25 mouse cellular contexts compared by ENCODE assay signal in genomic region chr14:62773766-62774165, GRCm38 (mm10). TPM values are rescaled to one million over a fixed set of nuclear protein-coding genes. Genes with fewer than 3 reads are reported as not detected.
DNase-seq lines count a peak whose midpoint lies in the region; ATAC-seq and TF ChIP-seq lines count a peak whose summit lies in the region.
"Had no signal": no experiment of that assay in that cellular context is flagged by ENCODE, and none has a peak within 500 bp of the region (broad histone marks: within the 10 kb centered on the region; RNA-seq: fewer than 3 reads in every experiment).

No protein-coding gene starts in this region.

- intact Hi-C loops in heart, adult 2 months (cut with DNase I) = no loop called here

- H3K4me1 ChIP-seq in intestine, embryonic 16.5 days (ENCODE audit: control insufficient read depth, insufficient read depth, low read length) = no peaks in the 10 kb centered on the region
- no peaks in the 10 kb centered on the region for H3K4me1 ChIP-seq in intestine, postnatal 0 days (replicated peaks; ENCODE audit: control insufficient read depth, insufficient read depth, low read length)
- no peaks in the 10 kb centered on the region for H3K4me1 ChIP-seq in kidney, embryonic 16.5 days (ENCODE audit: insufficient read depth, low read length)
- peaks cover 9 to 14% of the 10 kb centered on the region in 2 experiments; a peak in 3 of 4 replicates for H3K4me1 ChIP-seq in ES-E14 (ENCODE audit: control insufficient read depth in 2 of 2, insufficient read depth in 2 of 2, low read length in 2 of 2, poor library complexity in 1 of 2)
- H3K4me1 ChIP-seq in heart, adult 2 months (ENCODE audit: control insufficient read depth, insufficient read depth, low read length) = no peaks in the 10 kb centered on the region
- H3K4me1 ChIP-seq in forebrain, postnatal 0 days (ENCODE audit: insufficient read depth) = no peaks in the 10 kb centered on the region
- H3K4me1 ChIP-seq: embryonic facial prominence, embryonic 13.5 days; forebrain, embryonic 12.5 days; hindbrain, embryonic 12.5 days had no signal

- peak; percentile 8 for DNase-seq in kidney, postnatal 14 days
- DNase-seq in ES-E14 (ENCODE audit: low read depth, low spot score) = no peak
- no peak for DNase-seq in heart, adult 2 months
- no peak for DNase-seq in forebrain, postnatal 0 days
- DNase-seq: adrenal gland, postnatal 10 days; B cell, adult 2 months; cerebellum, adult 18-20 months; cerebellum, adult 9-11 months; cerebellum, postnatal 36 days; gastrocnemius, adult 2 months; gastrocnemius, postnatal 25 days; heart, adult 11 months; heart, postnatal 10 days; heart, postnatal 4 days had no signal

- no peak overlapping the region for H3K27ac ChIP-seq in intestine, embryonic 16.5 days (ENCODE audit: low read length)
- no peak overlapping the region for H3K27ac ChIP-seq in intestine, postnatal 0 days (ENCODE audit: low read depth, low read length)
- H3K27ac ChIP-seq in kidney, embryonic 16.5 days (ENCODE audit: low read length) = no peak overlapping the region
- peak overlapping the region; percentile 51; the same call in 1 of the 2 replicates for H3K27ac ChIP-seq in ES-E14 (ENCODE audit: insufficient read depth, low read depth, low read length, poor library complexity, severe bottlenecking)
- no peak overlapping the region for H3K27ac ChIP-seq in heart, adult 2 months
- H3K27ac ChIP-seq in forebrain, postnatal 0 days (ENCODE audit: low read depth, low read length) = no peak overlapping the region
- H3K27ac ChIP-seq: embryonic facial prominence, embryonic 13.5 days; forebrain, embryonic 12.5 days; gastrocnemius, adult 2 months; heart, embryonic 10.5 days; hindbrain, embryonic 12.5 days had no signal

- in situ Hi-C loops in ES-E14 (cut with MboI; ENCODE audit: low sequenced_read_pairs in 2 of 2, unreplicated experiment in 2 of 2) = no loop called here

- no peak for TF ChIP-seq POLR2A in heart, adult 2 months (IDR thresholded peaks at IDR 0.05; ENCODE audit: insufficient read depth, low read depth, low read length)

- no peaks in the 10 kb centered on the region for H3K27me3 ChIP-seq in intestine, embryonic 16.5 days (replicated peaks; ENCODE audit: control insufficient read depth, insufficient read depth, low read length)
- H3K27me3 ChIP-seq in intestine, postnatal 0 days (replicated peaks; ENCODE audit: control insufficient read depth, insufficient read depth, low read length) = no peaks in the 10 kb centered on the region
- H3K27me3 ChIP-seq in kidney, embryonic 16.5 days (ENCODE audit: insufficient read depth, low read length) = no peaks in the 10 kb centered on the region
- no peaks in the 10 kb centered on the region for H3K27me3 ChIP-seq in heart, adult 2 months (ENCODE audit: control insufficient read depth, insufficient read depth, low read length)
- no peaks in the 10 kb centered on the region for H3K27me3 ChIP-seq in forebrain, postnatal 0 days (ENCODE audit: insufficient read depth, low read length)
- H3K27me3 ChIP-seq: embryonic facial prominence, embryonic 13.5 days; forebrain, embryonic 12.5 days; hindbrain, embryonic 12.5 days had no signal

- no peaks in the 10 kb centered on the region for H3K9me3 ChIP-seq in intestine, embryonic 16.5 days (ENCODE audit: control insufficient read depth, low read length)
- no peaks in the 10 kb centered on the region for H3K9me3 ChIP-seq in intestine, postnatal 0 days (ENCODE audit: control insufficient read depth)
- H3K9me3 ChIP-seq in kidney, embryonic 16.5 days (ENCODE audit: low read length) = no peaks in the 10 kb centered on the region
- H3K9me3 ChIP-seq in ES-E14 (ENCODE audit: control insufficient read depth, insufficient read depth, low read depth, low read length) = no peaks in the 10 kb centered on the region
- no peaks in the 10 kb centered on the region for H3K9me3 ChIP-seq in forebrain, postnatal 0 days (ENCODE audit: low read length)
- H3K9me3 ChIP-seq: embryonic facial prominence, embryonic 13.5 days; forebrain, embryonic 12.5 days; heart, embryonic 10.5 days; hindbrain, embryonic 12.5 days had no signal

- TF ChIP-seq EP300 in heart, adult 2 months (IDR thresholded peaks at IDR 0.05; ENCODE audit: insufficient read depth, low read depth, low read length) = no peak

- H3K36me3 ChIP-seq in intestine, embryonic 16.5 days (ENCODE audit: control insufficient read depth, insufficient read depth, low read length) = no peaks in the 10 kb centered on the region
- H3K36me3 ChIP-seq in intestine, postnatal 0 days (ENCODE audit: control insufficient read depth, insufficient read depth) = no peaks in the 10 kb centered on the region
- H3K36me3 ChIP-seq in kidney, embryonic 16.5 days (ENCODE audit: insufficient read depth, low read length) = no peaks in the 10 kb centered on the region
- no peaks in the 10 kb centered on the region for H3K36me3 ChIP-seq in ES-E14 (ENCODE audit: control insufficient read depth, insufficient read depth, low read length, poor library complexity, severe bottlenecking)
- H3K36me3 ChIP-seq in heart, adult 2 months (ENCODE audit: control insufficient read depth, insufficient read depth, low read length) = no peaks in the 10 kb centered on the region
- H3K36me3 ChIP-seq in forebrain, postnatal 0 days (ENCODE audit: insufficient read depth) = no peaks in the 10 kb centered on the region
- H3K36me3 ChIP-seq: embryonic facial prominence, embryonic 13.5 days; forebrain, embryonic 12.5 days; heart, embryonic 10.5 days; hindbrain, embryonic 12.5 days had no signal

- 0 out of 2 replicates have a peak, but pooled peaks have one; percentile 25 for ATAC-seq in intestine, embryonic 16.5 days
- ATAC-seq in intestine, postnatal 0 days = no peak
- ATAC-seq in kidney, embryonic 16.5 days (ENCODE audit: low FRiP score, low TSS enrichment) = no peak
- ATAC-seq in forebrain, postnatal 0 days = no peak
- ATAC-seq: CD4-positive, CD25-positive, alpha-beta regulatory T cell, adult 4 months; forebrain, embryonic 16.5 days; hindbrain, embryonic 16.5 days; inflammation-experienced regulatory T-cells, adult 6 months had no signal

- H3K4me3 ChIP-seq in intestine, embryonic 16.5 days (ENCODE audit: low read length) = no peak overlapping the region
- no peak overlapping the region for H3K4me3 ChIP-seq in intestine, postnatal 0 days (ENCODE audit: low read depth, low read length)
- H3K4me3 ChIP-seq in kidney, embryonic 16.5 days (ENCODE audit: low read length) = no peak overlapping the region
- H3K4me3 ChIP-seq in ES-E14 (ENCODE audit: insufficient read depth in 1 of 2, low read depth in 1 of 2, low read length in 2 of 2, poor library complexity in 1 of 2, severe bottlenecking in 1 of 2) = no peak overlapping the region
- no peak overlapping the region for H3K4me3 ChIP-seq in heart, adult 2 months
- H3K4me3 ChIP-seq in forebrain, postnatal 0 days (ENCODE audit: low read depth, low read length) = no peak overlapping the region
- H3K4me3 ChIP-seq: embryonic facial prominence, embryonic 13.5 days; forebrain, embryonic 12.5 days; gastrocnemius, adult 2 months; heart, embryonic 10.5 days; hindbrain, embryonic 12.5 days had no signal

- no peak overlapping the region for H3K4me2 ChIP-seq in intestine, embryonic 16.5 days (ENCODE audit: low read depth, low read length)
- H3K4me2 ChIP-seq in intestine, postnatal 0 days (replicated peaks; ENCODE audit: low read depth) = no peak overlapping the region
- H3K4me2 ChIP-seq in kidney, embryonic 16.5 days (replicated peaks; ENCODE audit: low read depth, low read length) = no peak overlapping the region
- H3K4me2 ChIP-seq in forebrain, postnatal 0 days (ENCODE audit: low read depth) = no peak overlapping the region
- H3K4me2 ChIP-seq: embryonic facial prominence, embryonic 13.5 days; forebrain, embryonic 12.5 days; hindbrain, embryonic 12.5 days had no signal

- WGBS in intestine, embryonic 16.5 days = 77% methylated on average over 6 of the region's 6 CpGs
- 73% methylated on average over 6 of the region's 6 CpGs for WGBS in intestine, postnatal 0 days
- WGBS in kidney, embryonic 16.5 days = 86% methylated on average over 6 of the region's 6 CpGs
- 85% methylated on average over 6 of the region's 6 CpGs for WGBS in heart, adult 2 months
- WGBS in forebrain, postnatal 0 days = 88% methylated on average over 6 of the region's 6 CpGs

- no peaks in the 10 kb centered on the region for H3K79me2 ChIP-seq in heart, adult 2 months (replicated peaks; ENCODE audit: control insufficient read depth, insufficient read depth, low read length)

- no peak overlapping the region for H3K9ac ChIP-seq in intestine, embryonic 16.5 days (ENCODE audit: low read depth, low read length)
- no peak overlapping the region for H3K9ac ChIP-seq in intestine, postnatal 0 days (ENCODE audit: low read depth, low read length)
- no peak overlapping the region for H3K9ac ChIP-seq in kidney, embryonic 16.5 days (replicated peaks; ENCODE audit: low read length)
- no peak overlapping the region for H3K9ac ChIP-seq in ES-E14 (ENCODE audit: insufficient read depth, low read depth, low read length, poor library complexity, severe bottlenecking)
- H3K9ac ChIP-seq in heart, adult 2 months (ENCODE audit: low read depth, low read length) = no peak overlapping the region
- no peak overlapping the region for H3K9ac ChIP-seq in forebrain, postnatal 0 days
- H3K9ac ChIP-seq: embryonic facial prominence, embryonic 13.5 days; forebrain, embryonic 12.5 days; hindbrain, embryonic 12.5 days had no signal

- no peak for TF ChIP-seq CTCF in intestine, postnatal 0 days (IDR thresholded peaks at IDR 0.05; ENCODE audit: low read depth)
- no peak for TF ChIP-seq CTCF in heart, adult 2 months (IDR thresholded peaks at IDR 0.05)
- TF ChIP-seq CTCF in forebrain, postnatal 0 days (IDR thresholded peaks at IDR 0.05; ENCODE audit: low read depth) = no peak

TF ChIP-seq in ES-E14, 5 proteins besides CTCF, POLR2A, EP300 and RAD21:
- TF ChIP-seq CHD2 (IDR thresholded peaks at IDR 0.05; ENCODE audit: low read depth, low read length) = no peak
- no peak for TF ChIP-seq ZC3H11A (IDR thresholded peaks at IDR 0.05; ENCODE audit: borderline replicate concordance, low read depth, low read length)
- TF ChIP-seq MAFK (IDR thresholded peaks at IDR 0.05; ENCODE audit: insufficient read depth, low read depth, low read length) = no peak
- TF ChIP-seq ZNF384 (IDR thresholded peaks at IDR 0.05; ENCODE audit: low read depth, low read length) = no peak
- no peak for TF ChIP-seq HCFC1 (IDR thresholded peaks at IDR 0.05; ENCODE audit: borderline replicate concordance, insufficient read depth, low read length)

RNA-seq across cellular contexts. Expression of gene Ints6, which starts 12.8 kb away (rescaled TPM):
- 13.1 and 16.7 TPM in 2 replicates for polyA plus RNA-seq in intestine, embryonic 16.5 days (2015; fragmentation: Nextera tagmentation; extraction: Ambion mirVana)
- 6.5 and 8.5 TPM in 2 replicates for polyA plus RNA-seq in intestine, postnatal 0 days (2015; fragmentation: Nextera tagmentation; extraction: Ambion mirVana)
- polyA plus RNA-seq in kidney, embryonic 16.5 days (2015; fragmentation: Nextera tagmentation; extraction: Ambion mirVana) = 22.9 and 25.6 TPM in 2 replicates
- 38.4 and 47.6 TPM in 2 replicates for total RNA-seq in ES-E14 (2012; rRNA removed)
- 10 to 100 TPM; 13.6 to 16.9 TPM for total RNA-seq in heart, adult 2 months (2021)
- 3.7 and 6.7 TPM in 2 replicates for polyA plus RNA-seq in heart, adult 2 months (2012; rRNA removed)
- 20.3 and 25.4 TPM in 2 replicates for total RNA-seq in forebrain, postnatal 0 days (2014; rRNA removed)
- polyA plus RNA-seq in forebrain, postnatal 0 days (2015; fragmentation: Nextera tagmentation; extraction: Ambion mirVana) = 4.3 and 9.1 TPM in 2 replicates
